Mouse (Mus musculus) kidney, adult 2 months (tissue): ENCODE results near the gene Rps21.

Source experiments
- CTCF ChIP-seq: fragments of 200-500 bp; conservative IDR thresholded peaks from 2 replicates; pipeline ENCODE4 v1.5.1; 2011; ENCODE audit warnings: low read depth, mild to moderate bottlenecking, control low read depth, low read length, moderate library complexity, mixed read lengths; ENCODE audit not compliant: insufficient read depth, insufficient read length
- POLR2A ChIP-seq: fragments of 200-500 bp; IDR thresholded peaks from one replicate; pipeline ENCODE4 v1.6.1; 2011; ENCODE audit warnings: low read depth, low read length, control low read depth

DNA sequence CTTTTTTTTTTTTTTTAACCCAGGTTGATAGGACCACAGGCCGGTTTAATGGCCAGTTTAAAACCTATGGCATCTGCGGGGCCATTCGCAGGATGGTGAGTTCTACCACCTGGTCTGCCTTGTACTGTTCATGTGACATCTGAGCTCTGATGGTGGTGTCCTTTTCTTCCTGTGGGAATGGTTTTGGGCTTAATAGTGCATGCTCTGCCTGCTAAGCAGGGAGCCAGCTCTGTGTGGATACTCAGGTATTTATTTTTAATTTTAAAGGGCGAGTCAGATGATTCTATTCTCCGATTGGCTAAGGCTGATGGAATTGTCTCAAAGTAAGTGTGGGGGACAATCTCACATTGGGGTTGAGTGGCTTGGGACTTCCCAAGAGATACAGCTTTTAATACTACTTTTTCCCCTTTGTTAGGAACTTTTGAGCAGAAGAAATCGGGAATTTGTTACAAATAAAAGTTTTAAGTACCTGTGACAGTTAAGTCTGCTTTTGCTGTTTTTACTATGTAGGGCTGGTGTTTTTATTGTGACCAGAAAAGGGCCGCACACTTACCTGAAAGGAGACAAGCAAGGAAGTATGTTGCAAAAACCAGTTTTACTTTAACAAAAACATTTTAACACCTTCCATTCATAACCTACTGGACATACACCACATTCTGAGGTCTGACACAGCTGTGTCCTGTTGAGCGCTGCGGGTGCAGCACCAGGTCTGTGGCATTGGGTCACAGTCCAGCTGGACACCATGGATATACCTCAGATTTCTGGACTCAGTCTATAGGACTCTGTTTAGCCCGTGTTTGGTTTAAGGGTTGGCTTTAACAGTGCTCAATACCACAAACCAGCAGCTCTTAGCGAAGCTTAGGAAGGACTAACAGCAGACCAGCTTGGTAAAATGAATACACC, 1.0 kb downstream of the Rps21 start:
- no peak for TF ChIP-seq CTCF
- no peak for TF ChIP-seq POLR2A
